Mouse (Mus musculus): ENCODE data around the gene Ptprd.
A peak's percentile ranks its signal among the peaks of the same experiment; 100 is the strongest.

- TF ChIP-seq CTCF (IDR thresholded peaks at IDR 0.05; ENCODE audit: insufficient read depth, low read depth, low read length): peak; percentile 32; the same call in 1 of the 2 replicates
- TF ChIP-seq POLR2A (IDR thresholded peaks at IDR 0.05; ENCODE audit: insufficient read depth, low read depth, low read length): no peak
These were observed at the start of gene Ptprd for GRCm38 (mm10) chr4:78211529-78212494.

Measured in olfactory bulb, adult 2 months (tissue).